Mouse (Mus musculus) liver, postnatal 0 days (tissue): ENCODE results near the gene Gpr183. TPM values are rescaled to one million over a fixed set of nuclear protein-coding genes. Genes with fewer than 3 reads are reported as not detected.

ENCODE experiments used
- ATAC-seq: fragments of 200-750 bp; cut with Nextera tagmentation; 2 replicates; pipeline ENCODE4 v1.8.0; 2017; ENCODE audit warnings: mild to moderate bottlenecking, moderate library complexity
- DNase-seq: peaks from one replicate; pipeline ENCODE4 v3.0.0-alpha.2; 2016
- H3K27ac ChIP-seq: fragments of 300-500 bp; sonication (generic); 2 replicates; pipeline ENCODE4 v1.5.1; 2014; ENCODE audit warnings: antibody characterized with exemption, moderate library complexity, mild to moderate bottlenecking, low read depth
- H3K27me3 ChIP-seq: fragments of 300-500 bp; sonication (generic); 2 replicates; pipeline ENCODE4 v1.6.1; 2014; ENCODE audit warnings: low read length, control low read depth, mixed read lengths; ENCODE audit not compliant: insufficient read depth
- H3K36me3 ChIP-seq: fragments of 300-500 bp; sonication (generic); replicated peaks from 2 replicates; pipeline ENCODE4 v1.6.1; 2014; ENCODE audit warnings: mild to moderate bottlenecking, control low read depth, low read length, moderate library complexity, mixed read lengths; ENCODE audit not compliant: insufficient read depth
- H3K4me1 ChIP-seq: fragments of 300-500 bp; sonication (generic); 2 replicates; pipeline ENCODE4 v1.6.1; 2014; ENCODE audit warnings: antibody characterized with exemption, mild to moderate bottlenecking, control low read depth; ENCODE audit not compliant: insufficient read depth
- H3K4me2 ChIP-seq: fragments of 300-500 bp; sonication (generic); 2 replicates; pipeline ENCODE4 v1.6.1; 2014; ENCODE audit warnings: low read depth, mild to moderate bottlenecking, low read length, moderate library complexity, mixed read lengths
- H3K4me3 ChIP-seq: fragments of 300-500 bp; sonication (generic); 2 replicates; pipeline ENCODE4 v1.5.1; 2014; ENCODE audit warnings: low read depth, low read length
- H3K9ac ChIP-seq: fragments of 300-500 bp; sonication (generic); replicated peaks from 2 replicates; pipeline ENCODE4 v1.6.1; 2014; ENCODE audit warnings: mild to moderate bottlenecking, moderate library complexity
- H3K9me3 ChIP-seq: fragments of 300-500 bp; sonication (generic); 2 replicates; pipeline ENCODE4 v1.6.1; 2016; ENCODE audit warnings: mild to moderate bottlenecking, control low read depth, low read length, mixed read lengths
- CTCF ChIP-seq: sonication (generic); IDR thresholded peaks from 2 replicates; pipeline ENCODE4 v1.5.1; 2016; ENCODE audit warnings: antibody characterized with exemption, low read depth
- EP300 ChIP-seq: IDR thresholded peaks from 2 replicates; pipeline ENCODE4 v1.6.1; 2016; ENCODE audit warnings: antibody characterized with exemption, low read depth, mild to moderate bottlenecking
- WGBS: fragments of 180-500 bp; shearing (Covaris S2); extraction: QIAGEN DNeasy Blood & Tissue Kit; methylation state at CpG from one replicate; pipeline ENCODE4 v1.1.7; 2014; ENCODE audit not compliant: insufficient replicate concordance; 5-methylcytosine and 5-hydroxymethylcytosine counted together
- polyA plus RNA-seq: library from polyadenylated mRNA; unstranded; fragments of >200 nt; fragmentation: Nextera tagmentation; extraction: Ambion mirVana; gene quantifications from 2 replicates; pipeline ENCODE4 v1.2.1, GENCODE M21; 2015

Gpr183 gene
- polyA plus RNA-seq = 0.94 and 0.95 TPM in 2 replicates

GRCm38 (mm10) chr14:121964990-121965389 lies at the start of gene Gpr183:
TSS of gene Gpr183 (minus strand) at chr14:121965195.
- Histone ChIP-seq H3K27me3 (no peaks in the 10 kb centered on the region), H3K4me2 (no peak within 1 kb of the TSS), H3K9me3 (no peaks in the 10 kb centered on the region), H3K36me3 (no peaks in the 10 kb centered on the region), H3K4me3 (no peak within 1 kb of the TSS), H3K4me1 (peaks cover 19% of the 10 kb centered on the region), H3K27ac (no peak within 1 kb of the TSS), H3K9ac (0 out of 2 replicates have a peak within 1 kb of the TSS, but pooled peaks have one; percentile 26)
- ATAC-seq = no peak
- 18% methylated on average over 6 of the region's 6 CpGs for WGBS
- TF ChIP-seq EP300 = no peak
- no peak for TF ChIP-seq CTCF
- DNase-seq = no peak

- Histone ChIP-seq H3K36me3 (peaks cover 2% of the 10 kb centered on the region; the same call in 1 of the 2 replicates), H3K27ac (peak overlapping the region; percentile 74), H3K4me2 (peak overlapping the region; percentile 24), H3K9ac (no peak overlapping the region), H3K4me3 (no peak overlapping the region), H3K4me1 (peaks cover 10% of the 10 kb centered on the region), H3K27me3 (no peaks in the 10 kb centered on the region), H3K9me3 (no peaks in the 10 kb centered on the region)
- 28% methylated on average over 14 of the region's 14 CpGs for WGBS
- DNase-seq = peak; percentile 42
- TF ChIP-seq EP300 = no peak
- ATAC-seq = peak; percentile 49
Measured at GRCm38 (mm10) chr14:122013417-122013951, 48.5 kb upstream of the Gpr183 start.

- ATAC-seq = no peak
- Histone ChIP-seq H3K36me3 (peaks cover 2% of the 10 kb centered on the region; the same call in 1 of the 2 replicates), H3K4me2 (no peak overlapping the region), H3K4me3 (no peak overlapping the region), H3K9me3 (no peaks in the 10 kb centered on the region), H3K9ac (no peak overlapping the region), H3K4me1 (peaks cover 10% of the 10 kb centered on the region), H3K27ac (peak overlapping the region; percentile 74), H3K27me3 (no peaks in the 10 kb centered on the region)
- no peak for DNase-seq
- TF ChIP-seq CTCF (no peak), EP300 (no peak)
- WGBS = 58% methylated on average over 13 of the region's 13 CpGs
Measured at GRCm38 (mm10) chr14:122012814-122013213, 47.8 kb upstream of the Gpr183 start.

GRCm38 (mm10) chr14:122012193-122012592 lies 47.2 kb upstream of the Gpr183 start:
- DNase-seq (no peak), ATAC-seq (no peak)
- no peak overlapping the region for H3K4me2 ChIP-seq
- no peak overlapping the region for H3K4me3 ChIP-seq
- WGBS = 38% methylated on average over 5 of the region's 5 CpGs
- H3K4me1 ChIP-seq = peaks cover 10% of the 10 kb centered on the region
- H3K36me3 ChIP-seq = peaks cover 2% of the 10 kb centered on the region; the same call in 1 of the 2 replicates
- no peaks in the 10 kb centered on the region for H3K27me3 ChIP-seq
- peak overlapping the region; percentile 74 for H3K27ac ChIP-seq
- no peak for TF ChIP-seq EP300
- TF ChIP-seq CTCF = no peak
- no peak overlapping the region for H3K9ac ChIP-seq
- H3K9me3 ChIP-seq = no peaks in the 10 kb centered on the region

- DNase-seq (no peak), ATAC-seq (no peak)
- 81% methylated on average over 8 of the region's 8 CpGs for WGBS
- H3K27ac ChIP-seq = peak overlapping the region; percentile 74; the same call in 1 of the 2 replicates
- no peak overlapping the region for H3K4me2 ChIP-seq
- peaks cover 2% of the 10 kb centered on the region; the same call in 1 of the 2 replicates for H3K36me3 ChIP-seq
- H3K9me3 ChIP-seq = no peaks in the 10 kb centered on the region
- TF ChIP-seq EP300 (no peak), CTCF (no peak)
- no peaks in the 10 kb centered on the region for H3K27me3 ChIP-seq
- no peak overlapping the region for H3K9ac ChIP-seq
- peaks cover 10% of the 10 kb centered on the region for H3K4me1 ChIP-seq
- no peak overlapping the region for H3K4me3 ChIP-seq
Measured at GRCm38 (mm10) chr14:122011768-122012167, 46.8 kb upstream of the Gpr183 start.

- Histone ChIP-seq H3K36me3 (peaks cover 2% of the 10 kb centered on the region; the same call in 1 of the 2 replicates), H3K9ac (no peak overlapping the region), H3K4me2 (no peak overlapping the region), H3K4me3 (no peak overlapping the region), H3K27ac (no peak overlapping the region), H3K27me3 (no peaks in the 10 kb centered on the region), H3K4me1 (peaks cover 10% of the 10 kb centered on the region), H3K9me3 (no peaks in the 10 kb centered on the region)
- no peak for TF ChIP-seq EP300
- TF ChIP-seq CTCF = no peak
- DNase-seq = no peak
- no peak for ATAC-seq
- 76% methylated on average over 7 of the region's 7 CpGs for WGBS
Measured at GRCm38 (mm10) chr14:122010301-122010700, 45.3 kb upstream of the Gpr183 start.
